Mouse (Mus musculus) lung, postnatal 0 days (tissue): Measurements from ENCODE around the gene Hist2h2bb.

ENCODE experiments used
- CTCF ChIP-seq: IDR thresholded peaks from 2 replicates; pipeline ENCODE4 v1.5.1; 2016; ENCODE audit warnings: antibody characterized with exemption, mild to moderate bottlenecking
- EP300 ChIP-seq: IDR thresholded peaks from 2 replicates; pipeline ENCODE4 v1.6.1; 2016; ENCODE audit warnings: antibody characterized with exemption, mild to moderate bottlenecking, control low read depth

DNA sequence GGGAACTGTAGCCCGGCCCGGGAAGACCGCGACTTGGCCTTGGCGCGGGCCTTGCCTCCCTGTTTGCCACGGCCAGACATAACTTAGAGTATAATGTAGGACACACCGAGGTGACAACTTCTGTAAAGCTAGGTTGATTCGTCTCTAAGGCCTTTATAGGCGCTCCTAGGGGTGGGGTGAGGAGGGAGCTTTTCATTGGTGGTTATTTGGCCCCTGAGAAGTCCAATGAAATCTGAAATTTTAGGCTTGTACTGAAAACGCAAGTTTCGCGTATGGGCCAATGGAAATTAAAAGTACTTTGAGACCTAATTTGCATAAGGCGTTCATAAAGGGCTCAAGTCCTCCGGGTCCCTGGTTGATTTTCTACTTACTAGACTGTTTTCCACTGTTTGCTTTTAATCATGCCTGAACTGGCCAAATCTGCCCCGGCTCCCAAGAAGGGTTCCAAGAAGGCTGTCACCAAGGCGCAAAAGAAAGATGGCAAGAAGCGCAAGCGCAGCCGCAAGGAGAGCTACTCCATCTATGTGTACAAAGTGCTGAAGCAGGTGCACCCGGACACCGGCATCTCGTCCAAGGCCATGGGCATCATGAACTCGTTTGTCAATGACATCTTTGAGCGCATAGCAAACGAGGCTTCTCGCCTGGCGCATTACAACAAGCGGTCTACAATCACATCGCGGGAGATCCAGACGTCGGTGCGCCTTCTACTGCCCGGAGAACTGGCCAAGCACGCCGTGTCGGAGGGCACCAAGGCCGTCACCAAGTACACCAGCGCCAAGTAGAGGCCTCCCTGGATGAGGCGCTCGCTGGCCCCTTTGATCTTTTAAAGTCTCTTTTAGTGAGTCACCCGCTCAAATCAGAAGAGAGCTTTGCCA, 48.5 kb upstream of the Hist2h2bb start, which contains the start of the genes Hist2h2ac and Hist2h2be:
- TF ChIP-seq EP300 (no peak; the same call in none of the 2 replicates), CTCF (0 out of 2 replicates have a peak, but pooled peaks have one; percentile 20)
